Mouse (Mus musculus): Measurements from ENCODE around the gene Tctex1d4.

Gene Tctex1d4

DNA sequence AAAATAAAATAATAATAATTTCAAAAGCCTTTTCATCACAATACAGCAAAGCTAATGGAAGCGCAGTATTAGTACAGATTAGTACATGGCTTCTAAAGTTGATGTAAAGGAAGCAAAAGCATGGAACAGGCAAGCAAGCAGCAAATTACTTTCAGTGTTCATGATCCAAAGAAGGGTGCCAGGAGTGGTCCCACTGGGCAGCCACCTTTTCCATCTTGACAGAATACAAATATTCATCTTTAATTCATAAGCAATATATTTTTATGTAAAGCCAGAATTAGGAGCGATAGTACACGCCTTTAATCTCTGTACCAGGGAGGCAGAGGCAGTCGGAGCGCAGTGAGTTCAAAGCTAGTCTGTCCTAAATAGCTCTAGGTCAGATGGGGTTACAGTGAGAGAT, 7.0 kb upstream of the Tctex1d4 start:
- in situ Hi-C loops (cut with MboI, MseI), result no loop called here

DNA sequence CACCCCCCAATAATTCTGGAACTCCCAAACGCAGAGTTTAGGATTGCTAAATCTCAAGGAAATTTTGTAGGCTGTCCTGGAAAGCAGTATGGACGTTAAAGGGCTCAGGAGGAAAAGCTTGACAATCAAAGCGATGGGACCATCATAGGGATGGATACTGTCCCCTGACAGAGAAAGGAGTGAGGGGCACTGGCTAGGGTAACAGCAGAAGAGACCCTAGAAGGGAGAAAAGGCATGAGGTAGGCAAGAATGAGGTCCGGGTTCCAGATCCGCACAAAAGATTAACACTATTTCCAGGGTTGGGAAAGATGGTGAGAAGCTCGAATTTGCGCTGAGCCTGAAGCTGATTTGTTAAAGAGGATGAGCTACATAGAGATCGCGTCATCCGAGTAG, 6.5 kb upstream of the Tctex1d4 start:
- in situ Hi-C loops (cut with MboI, MseI), result no loop called here

DNA sequence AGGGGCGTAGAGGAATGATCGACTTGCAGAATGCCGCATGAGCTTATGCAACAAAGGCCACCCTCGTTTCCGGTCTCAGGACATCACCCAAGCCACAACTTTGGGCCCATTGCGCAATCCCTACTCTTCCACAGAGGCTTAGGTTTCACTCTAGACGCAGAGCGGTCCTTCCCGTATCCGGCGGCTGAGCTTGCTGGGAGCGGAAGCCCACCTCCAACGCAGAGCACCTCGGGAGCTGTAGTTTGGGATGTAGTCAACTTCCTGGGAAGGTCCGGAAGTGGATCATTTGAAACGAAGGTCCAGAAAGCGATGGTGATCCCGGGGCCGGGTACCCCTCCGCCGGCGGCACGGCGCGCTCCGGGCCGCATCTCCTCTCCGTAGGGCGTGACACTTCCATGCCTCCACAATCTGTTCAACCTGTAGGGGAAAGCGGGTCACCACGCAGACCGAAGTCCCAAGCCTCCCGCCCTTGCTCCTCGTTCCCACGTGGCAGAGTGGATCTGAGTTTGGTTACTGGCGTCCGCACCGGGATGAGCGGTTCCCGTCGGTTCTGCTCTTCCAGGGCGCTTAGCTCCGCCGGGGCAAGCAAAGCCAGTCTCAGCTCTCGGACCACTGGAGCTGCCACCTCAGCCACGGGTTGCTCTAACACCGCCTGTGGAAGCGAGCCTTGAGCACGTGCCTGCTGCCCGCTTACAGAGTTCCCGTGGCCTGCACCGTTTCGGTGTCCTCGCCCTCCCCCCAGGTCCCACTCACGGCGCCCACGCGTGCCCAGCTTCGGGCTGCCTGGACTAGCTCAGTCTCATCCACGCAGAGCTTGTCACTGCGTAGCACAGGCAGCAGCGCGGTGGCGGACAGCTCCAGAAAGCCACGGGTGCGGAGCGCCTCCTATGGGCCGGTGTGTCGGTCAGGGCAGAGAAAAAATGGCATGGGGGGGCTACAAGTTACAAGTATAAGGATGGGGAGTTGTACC, 5.9 kb upstream of the Tctex1d4 start:
- in situ Hi-C loops (cut with MboI, MseI), result no loop called here

DNA sequence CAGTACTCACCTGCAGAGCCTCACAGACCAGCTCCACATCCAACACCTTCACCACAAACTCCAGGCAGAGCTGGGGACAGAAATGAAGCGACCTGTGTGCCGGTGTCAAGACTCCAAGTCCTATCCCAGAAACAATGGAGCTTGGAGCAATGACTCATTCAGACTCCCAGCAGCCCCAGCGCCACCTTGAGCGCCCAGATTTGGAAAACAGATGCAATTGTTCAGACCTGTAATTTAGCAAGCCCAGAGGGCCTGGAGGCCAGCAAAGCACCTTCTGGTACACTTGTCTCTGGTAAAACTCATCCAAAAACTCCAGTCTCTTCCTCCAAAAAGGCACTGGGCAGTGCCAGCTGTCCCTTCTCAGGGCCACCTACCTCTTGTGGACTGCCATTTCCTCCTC, 4.4 kb upstream of the Tctex1d4 start:
- in situ Hi-C loops (cut with MboI, MseI), result no loop called here

DNA sequence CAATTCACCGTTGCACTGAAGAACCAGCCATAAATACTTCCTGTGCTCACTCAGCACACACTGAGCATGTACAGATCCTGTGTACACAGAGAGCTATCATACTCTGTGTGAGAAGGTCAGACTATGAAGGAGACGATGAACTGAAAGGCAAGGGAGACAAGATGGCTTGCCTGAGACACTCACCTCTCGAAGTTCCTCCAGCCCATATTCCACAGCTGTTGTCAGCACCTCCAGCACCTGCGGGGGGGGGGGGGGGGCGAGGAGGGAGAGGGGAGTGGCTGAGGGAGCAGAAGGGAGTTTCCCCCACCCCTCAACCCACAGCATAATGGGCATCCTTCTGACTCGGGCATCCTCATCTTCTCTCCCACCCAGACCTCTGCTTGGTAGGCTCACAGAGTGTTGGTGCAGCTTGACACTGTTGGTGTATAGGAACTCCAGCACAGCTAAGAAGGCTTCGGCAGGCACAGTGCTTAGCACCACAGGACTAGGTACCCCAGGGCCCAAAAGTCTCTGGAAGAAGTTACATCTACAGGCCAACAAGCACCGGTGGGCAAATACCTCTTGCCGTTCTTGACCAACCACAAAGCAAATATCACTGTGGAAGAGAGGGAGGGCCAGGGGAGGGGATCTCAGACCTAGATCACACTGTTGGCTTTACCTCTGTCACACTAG, 2.9 kb upstream of the Tctex1d4 start:
- in situ Hi-C loops (cut with MboI, MseI), result no loop called here

DNA sequence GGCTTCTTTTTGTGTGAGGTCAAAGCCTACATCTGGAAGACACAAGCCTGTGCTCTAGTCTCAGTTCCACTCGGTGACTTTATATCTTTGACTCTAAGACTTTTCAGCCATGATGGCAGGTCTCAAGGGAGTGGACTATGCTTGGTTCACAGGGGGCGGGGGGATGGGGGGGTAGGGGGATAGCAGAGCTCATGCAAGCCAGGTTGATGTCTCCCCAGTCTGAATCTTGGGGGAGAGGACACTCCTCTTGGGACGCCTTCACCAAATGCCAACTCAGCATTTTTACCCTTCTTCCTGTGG, 2.4 kb upstream of the Tctex1d4 start:
- in situ Hi-C loops (cut with MboI, MseI), result no loop called here

GRCm38 (mm10) chr4:117124518-117125347, 1.9 kb upstream of the Tctex1d4 start:
- in situ Hi-C loops (cut with MboI, MseI), result loop anchor here (25.0 kb wide), 1 partner anchor 1287 kb away; the partner anchor contains the start of genes Mknk1 and Mob3c

- in situ Hi-C loops (cut with MboI, MseI), result loop anchor here (25.0 kb wide), 1 partner anchor 1288 kb away; the partner anchor contains the start of genes Mknk1 and Mob3c
Observed at GRCm38 (mm10) chr4:117125348-117125909, 1.2 kb upstream of the Tctex1d4 start, which contains the start of gene Btbd19. Gene Btbd19, minus strand, starts transcription at chr4:117125725.

- in situ Hi-C loops (cut with MboI, MseI), result loop anchor here (25.0 kb wide), 1 partner anchor 1289 kb away; the partner anchor contains the start of genes Mknk1 and Mob3c
Observed at GRCm38 (mm10) chr4:117125910-117126674, 502 bp upstream of the Tctex1d4 start.

DNA sequence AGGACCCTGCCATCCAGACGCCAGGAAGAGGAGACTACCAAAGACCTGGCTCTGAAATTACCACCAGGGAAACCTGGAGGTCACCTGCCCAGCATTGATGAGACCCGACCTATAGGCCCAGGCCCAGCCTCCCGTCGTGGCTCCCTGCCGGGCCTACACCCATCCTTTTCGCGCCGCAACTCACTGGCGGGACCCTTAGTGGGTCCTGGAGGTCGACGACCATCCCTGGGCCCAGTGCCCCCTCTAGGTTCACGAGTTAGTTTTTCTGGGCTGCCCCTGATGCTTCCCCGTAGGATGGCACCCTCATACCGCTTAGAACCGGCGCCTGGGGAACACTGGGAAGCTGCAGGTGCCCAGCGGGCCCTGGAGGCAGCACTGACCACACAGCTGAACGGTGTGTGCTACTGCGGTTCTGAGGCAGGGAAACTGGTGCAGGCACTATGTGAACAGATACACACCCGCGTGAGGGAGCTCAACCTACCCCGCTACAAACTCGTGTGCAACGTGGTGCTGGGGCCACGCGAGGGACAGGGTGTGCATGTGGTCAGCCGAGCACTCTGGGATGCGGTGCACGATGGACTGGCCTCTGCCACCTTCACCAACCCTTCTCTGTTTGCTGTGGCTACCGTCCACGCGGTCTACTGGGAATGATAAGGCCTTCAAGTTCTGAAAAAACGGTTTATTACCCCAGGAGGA, 1.5 kb downstream of the Tctex1d4 start:
- in situ Hi-C loops (cut with MboI, MseI), result loop anchor here (25.0 kb wide), 1 partner anchor 1291 kb away; the partner anchor contains the start of genes Mknk1 and Mob3c

- in situ Hi-C loops (cut with MboI, MseI), result loop anchor here (25.0 kb wide), 1 partner anchor 1293 kb away; the partner anchor contains the start of genes Mknk1 and Mob3c
Observed at GRCm38 (mm10) chr4:117130790-117131189, 4.2 kb downstream of the Tctex1d4 start.

DNA sequence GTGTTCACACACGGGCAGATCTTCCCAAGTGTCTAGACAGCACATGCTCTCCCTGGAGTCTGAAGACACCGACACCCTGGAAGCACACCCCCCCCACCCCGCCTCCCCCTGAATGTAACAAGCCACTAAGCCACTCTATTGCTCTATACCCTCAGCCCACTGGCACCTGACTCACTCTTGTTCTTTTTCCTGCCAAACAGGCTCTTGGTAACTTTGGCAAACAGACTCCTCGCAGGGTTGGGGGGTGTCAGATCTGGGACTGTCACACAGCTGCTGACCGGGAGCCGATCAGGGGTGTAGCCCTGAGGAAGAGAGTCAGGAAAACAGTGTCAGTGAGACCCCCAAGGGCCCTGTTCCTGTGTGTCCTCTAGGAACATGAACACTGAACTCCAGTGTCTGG, 4.6 kb downstream of the Tctex1d4 start:
- in situ Hi-C loops (cut with MboI, MseI), result loop anchor here (25.0 kb wide), 1 partner anchor 1294 kb away; the partner anchor contains the start of genes Mknk1 and Mob3c

DNA sequence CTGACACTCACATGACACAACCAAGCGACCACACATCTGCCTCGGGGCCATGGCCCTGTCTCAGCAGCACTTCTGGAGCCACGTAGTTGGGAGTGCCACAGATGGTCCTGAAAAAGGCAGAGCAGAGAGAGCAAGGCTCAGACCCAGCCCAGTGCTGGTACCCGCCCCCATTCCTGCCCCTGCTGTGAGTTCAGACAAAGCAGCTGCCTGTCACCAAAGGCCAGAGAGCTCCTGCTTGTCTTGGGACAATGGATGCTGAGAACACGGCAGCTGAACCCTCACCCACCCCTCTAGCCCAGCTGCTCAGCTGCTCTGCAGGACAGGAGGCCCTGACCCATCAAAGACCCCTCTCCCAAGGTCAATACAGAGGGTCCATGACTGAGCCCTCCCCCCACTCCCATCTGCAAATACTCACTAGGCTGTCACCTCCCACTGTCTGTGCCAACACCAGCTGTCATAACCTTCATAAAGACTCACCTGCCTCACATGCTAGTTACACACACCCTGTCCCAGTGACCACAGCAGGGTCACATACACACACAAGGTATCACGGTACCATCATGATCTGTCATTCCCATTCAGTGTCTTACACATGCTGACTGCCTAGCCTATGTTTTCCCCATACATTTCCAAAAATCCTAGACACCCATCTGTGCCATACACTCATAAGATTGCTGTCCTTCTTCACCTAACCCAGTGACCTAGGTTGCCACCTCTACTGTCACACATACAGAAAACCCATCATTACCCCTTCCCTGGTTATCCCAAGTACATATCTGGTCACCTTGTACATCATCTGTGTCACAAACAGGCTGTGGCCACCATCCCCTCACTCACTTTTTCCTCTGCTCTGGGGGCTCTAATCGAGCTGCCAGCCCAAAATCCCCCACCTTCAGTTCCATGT, 5.5 kb downstream of the Tctex1d4 start:
- in situ Hi-C loops (cut with MboI, MseI), result loop anchor here (25.0 kb wide), 1 partner anchor 1295 kb away; the partner anchor contains the start of genes Mknk1 and Mob3c

- in situ Hi-C loops (cut with MboI, MseI), result loop anchor here (25.0 kb wide), 1 partner anchor 1295 kb away; the partner anchor contains the start of genes Mknk1 and Mob3c
Observed at GRCm38 (mm10) chr4:117132794-117133143, 6.2 kb downstream of the Tctex1d4 start.

GRCm38 (mm10) chr4:117133366-117133796, 6.8 kb downstream of the Tctex1d4 start:
- in situ Hi-C loops (cut with MboI, MseI), result loop anchor here (25.0 kb wide), 1 partner anchor 1296 kb away; the partner anchor contains the start of genes Mknk1 and Mob3c

- in situ Hi-C loops (cut with MboI, MseI), result loop anchor here (25.0 kb wide), 1 partner anchor 1297 kb away; the partner anchor contains the start of genes Mknk1 and Mob3c
Observed at GRCm38 (mm10) chr4:117133817-117134600, 7.4 kb downstream of the Tctex1d4 start, which contains the start of gene Plk3. Gene Plk3, minus strand, starts transcription at chr4:117133963.

DNA sequence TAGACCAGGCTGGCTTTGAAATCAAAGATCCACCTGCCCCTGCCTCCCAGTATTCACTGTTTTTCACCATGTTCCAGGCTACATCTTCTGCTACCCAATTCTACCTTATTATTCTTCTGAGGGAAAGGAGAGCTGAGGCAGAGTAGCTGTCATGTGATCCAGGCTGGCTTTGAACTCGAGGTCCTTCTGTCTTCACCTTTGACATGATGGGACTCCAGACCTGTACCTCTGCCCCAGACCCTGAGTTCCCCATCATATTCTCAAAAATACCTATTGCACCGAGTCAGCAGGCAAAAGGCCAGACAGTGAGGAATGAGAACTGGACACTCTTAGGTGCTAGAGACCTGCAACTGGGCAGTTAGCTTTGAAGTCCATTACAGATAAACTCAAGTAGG, 8.0 kb downstream of the Tctex1d4 start:
- in situ Hi-C loops (cut with MboI, MseI), result loop anchor here (25.0 kb wide), 1 partner anchor 1297 kb away; the partner anchor contains the start of genes Mknk1 and Mob3c
